ENCODE assay signal across 37 mouse cellular contexts in genomic region chr9:40229479-40229878, GRCm38 (mm10). TPM values are rescaled to one million over a fixed set of nuclear protein-coding genes. Genes with fewer than 3 reads are reported as not detected.
"Had no signal": no experiment of that assay in that cellular context is flagged by ENCODE, and none has a peak within 500 bp of the region (broad histone marks: within the 10 kb centered on the region; RNA-seq: fewer than 3 reads in every experiment).

No protein-coding gene starts in this region.

- H3K27me3 ChIP-seq: hindbrain, embryonic 15.5 days; kidney, embryonic 15.5 days; limb, embryonic 12.5 days; liver, embryonic 13.5 days had no signal

- H3K27ac ChIP-seq: heart, embryonic 10.5 days; hindbrain, embryonic 13.5 days; hindbrain, embryonic 15.5 days; hindbrain, postnatal 0 days; kidney, embryonic 15.5 days; kidney, postnatal 0 days; left cerebral cortex, adult 2 months; limb, embryonic 10.5 days; limb, embryonic 12.5 days; liver, embryonic 13.5 days had no signal

- H3K9ac ChIP-seq: heart, embryonic 12.5 days; hindbrain, embryonic 13.5 days; hindbrain, embryonic 15.5 days; kidney, embryonic 15.5 days; limb, embryonic 12.5 days; liver, embryonic 13.5 days had no signal

- H3K4me3 ChIP-seq: heart, embryonic 10.5 days; heart, embryonic 12.5 days; hindbrain, embryonic 13.5 days; hindbrain, embryonic 15.5 days; kidney, embryonic 15.5 days; left cerebral cortex, adult 2 months; limb, embryonic 10.5 days; limb, embryonic 12.5 days; liver, embryonic 13.5 days had no signal

- H3K4me1 ChIP-seq: heart, embryonic 10.5 days; heart, embryonic 12.5 days; kidney, embryonic 15.5 days; liver, embryonic 13.5 days had no signal

- H3K4me2 ChIP-seq: heart, embryonic 12.5 days; hindbrain, embryonic 13.5 days; hindbrain, embryonic 15.5 days; kidney, embryonic 15.5 days; limb, embryonic 12.5 days; liver, embryonic 11.5 days; liver, embryonic 13.5 days had no signal

- H3K9me3 ChIP-seq: heart, embryonic 10.5 days; hindbrain, embryonic 13.5 days; hindbrain, embryonic 15.5 days; kidney, embryonic 15.5 days; limb, embryonic 10.5 days; limb, embryonic 12.5 days; liver, embryonic 13.5 days had no signal

- DNase-seq: gastrocnemius, postnatal 14 days; gastrocnemius, postnatal 36 days; heart, adult 18-20 months; heart, postnatal 10 days; kidney, adult 11 months; kidney, adult 2 months; kidney, adult 9 months; kidney, postnatal 14 days; kidney, postnatal 36 days; layer of hippocampus, adult 9-11 months; liver; liver, embryonic 13.5 days had no signal

- H3K36me3 ChIP-seq: heart, embryonic 10.5 days; heart, embryonic 12.5 days; hindbrain, embryonic 13.5 days; hindbrain, embryonic 15.5 days; kidney, embryonic 15.5 days; limb, embryonic 10.5 days; limb, embryonic 12.5 days; liver, embryonic 13.5 days had no signal

RNA-seq across cellular contexts. Expression of gene Olfr986, which starts 48.8 kb away (rescaled TPM):
- total RNA-seq: gastrocnemius, adult 18-20 months; gastrocnemius, adult 8-10 months; gastrocnemius, postnatal 14 days; gastrocnemius, postnatal 36 days; heart, adult 18-20 months; heart, adult 8-10 months; heart, postnatal 25 days; hematopoietic stem cell, adult 5-6 weeks; hindbrain, postnatal 0 days; left cerebral cortex, postnatal 36 days had no signal
- polyA plus RNA-seq: gonadal fat pad, adult 2 months; heart, embryonic 10.5 days; heart, embryonic 12.5 days; heart, embryonic 14.5 days; heart, embryonic 16.5 days; hindbrain, embryonic 11.5 days; hindbrain, embryonic 13.5 days; hindbrain, embryonic 15.5 days; hindbrain, postnatal 0 days; intestine, embryonic 14.5 days; intestine, embryonic 16.5 days; kidney, adult 2 months; kidney, embryonic 15.5 days; kidney, postnatal 0 days; large intestine, adult 2 months; limb, embryonic 10.5 days; limb, embryonic 12.5 days; limb, embryonic 14.5 days; liver, embryonic 11.5 days; liver, embryonic 13.5 days had no signal
